In genomic region chr8:12756391-12757157, GRCm38 (mm10) we compare ENCODE assay signal across 8 mouse cellular contexts. TPM values are rescaled to one million over a fixed set of nuclear protein-coding genes. Genes with fewer than 3 reads are reported as not detected.
DNase-seq lines count a peak whose midpoint lies in the region; ATAC-seq lines count a peak whose summit lies in the region.

Atp11a (plus strand) TSS chr8:12757014.

- H3K36me3 ChIP-seq in hindbrain, embryonic 14.5 days (replicated peaks; ENCODE audit: control insufficient read depth, insufficient read depth), result no peaks in the 10 kb centered on the region

- peaks cover 18% of the 10 kb centered on the region for H3K4me1 ChIP-seq in hindbrain, embryonic 14.5 days (replicated peaks; ENCODE audit: control insufficient read depth, insufficient read depth, low read length)

- peak; percentile 14 for DNase-seq in WW6 (ENCODE audit: low read depth, low spot score)
- DNase-seq in cerebellum, adult 9-11 months, result peak; percentile 75
- peak; percentile 56 for DNase-seq in gastrocnemius, adult 18-20 months (ENCODE audit: low spot score)
- peak; percentile 79 for DNase-seq in hindbrain, embryonic 14.5 days (ENCODE audit: low spot score)
- DNase-seq in left cerebral cortex, adult 11 months (ENCODE audit: low spot score), result peak; percentile 59
- DNase-seq in lung, postnatal 25 days (ENCODE audit: low spot score), result peak; percentile 54
- DNase-seq in retina, postnatal 1 day, result peak; percentile 84
- no peak for DNase-seq in B cell, adult 2 months

- peak within 1 kb of the TSS; percentile 93 for H3K9ac ChIP-seq in hindbrain, embryonic 14.5 days

- peak within 1 kb of the TSS; percentile 69 for H3K27ac ChIP-seq in hindbrain, embryonic 14.5 days

- H3K4me3 ChIP-seq in hindbrain, embryonic 14.5 days (replicated peaks; ENCODE audit: low read length), result peak within 1 kb of the TSS; percentile 65

- H3K4me2 ChIP-seq in hindbrain, embryonic 14.5 days (replicated peaks), result peak within 1 kb of the TSS; percentile 91

- no peaks in the 10 kb centered on the region for H3K27me3 ChIP-seq in hindbrain, embryonic 14.5 days (ENCODE audit: control insufficient read depth, insufficient read depth, low read length)

- WGBS in hindbrain, embryonic 14.5 days, result under 1% methylated on average over 38 of the region's 62 CpGs

- no peaks in the 10 kb centered on the region for H3K9me3 ChIP-seq in hindbrain, embryonic 14.5 days (ENCODE audit: control insufficient read depth, low read length)

- peak; percentile 88 for ATAC-seq in hindbrain, embryonic 14.5 days (ENCODE audit: low FRiP score)

RNA-seq across cellular contexts. Expression of gene Atp11a, which starts in this region (rescaled TPM):
- total RNA-seq in gastrocnemius, adult 18-20 months (2021), result 10 to 100 TPM; 24.9 to 25.3 TPM
- polyA plus RNA-seq in hindbrain, embryonic 14.5 days (2014; fragmentation: Nextera tagmentation; extraction: Ambion mirVana), result 14.8 and 15.4 TPM in 2 replicates

Comparison
In these comparisons a context has a peak if more than half of its experiments do, and no peak if none do; other contexts are left out.
1. DNase-seq: peak in WW6 (single experiment), cerebellum, adult 9-11 months (single experiment), gastrocnemius, adult 18-20 months (single experiment), hindbrain, embryonic 14.5 days (single experiment), left cerebral cortex, adult 11 months (single experiment), lung, postnatal 25 days (single experiment) and retina, postnatal 1 day (single experiment); none in B cell, adult 2 months (0 of 2).